Mouse (Mus musculus) limb, embryonic 15.5 days (tissue): ENCODE data around the gene Odam. TPM values are rescaled to one million over a fixed set of nuclear protein-coding genes. Genes with fewer than 3 reads are reported as not detected.

Experiments
- ATAC-seq: fragments of 200-750 bp; cut with Nextera tagmentation; 2 replicates; pipeline ENCODE4 v1.8.0; 2017; ENCODE audit warnings: low read depth, moderate TSS enrichment; ENCODE audit not compliant: insufficient number of reproducible peaks, low FRiP score, low TSS enrichment
- H3K27ac ChIP-seq: fragments of 300-500 bp; sonication (generic); 2 replicates; pipeline ENCODE4 v1.5.1; 2015; ENCODE audit warnings: moderate library complexity, mild to moderate bottlenecking, inconsistent platforms
- H3K27me3 ChIP-seq: fragments of 300-500 bp; sonication (generic); 2 replicates; pipeline ENCODE4 v1.6.1; 2015; ENCODE audit warnings: inconsistent platforms
- H3K36me3 ChIP-seq: fragments of 300-500 bp; sonication (generic); 2 replicates; pipeline ENCODE4 v1.6.1; 2015; ENCODE audit warnings: inconsistent platforms
- H3K4me1 ChIP-seq: fragments of 300-500 bp; sonication (generic); 2 replicates; pipeline ENCODE4 v1.6.1; 2015; ENCODE audit warnings: inconsistent platforms
- H3K4me2 ChIP-seq: fragments of 300-500 bp; sonication (generic); 2 replicates; pipeline ENCODE4 v1.6.1; 2015; ENCODE audit warnings: mild to moderate bottlenecking, inconsistent platforms
- H3K4me3 ChIP-seq: fragments of 300-500 bp; sonication (generic); 2 replicates; pipeline ENCODE4 v1.5.1; 2015; ENCODE audit warnings: mild to moderate bottlenecking, inconsistent platforms
- H3K9ac ChIP-seq: fragments of 300-500 bp; sonication (generic); 2 replicates; pipeline ENCODE4 v1.6.1; 2015; ENCODE audit warnings: inconsistent platforms
- H3K9me3 ChIP-seq: fragments of 300-500 bp; sonication (generic); 2 replicates; pipeline ENCODE4 v1.6.1; 2016; ENCODE audit warnings: inconsistent platforms
- WGBS: fragments of 180-500 bp; shearing (Covaris S2); methylation state at CpG from one replicate; pipeline ENCODE4 v1.1.7; 2015; 5-methylcytosine and 5-hydroxymethylcytosine counted together
- polyA plus RNA-seq: library from polyadenylated mRNA; unstranded; fragments of >200 nt; fragmentation: Nextera tagmentation; extraction: Ambion mirVana; gene quantifications from 2 replicates; pipeline ENCODE4 v1.2.1, GENCODE M21; 2015

The Odam gene
- not detected in 2 replicates for polyA plus RNA-seq

DNA sequence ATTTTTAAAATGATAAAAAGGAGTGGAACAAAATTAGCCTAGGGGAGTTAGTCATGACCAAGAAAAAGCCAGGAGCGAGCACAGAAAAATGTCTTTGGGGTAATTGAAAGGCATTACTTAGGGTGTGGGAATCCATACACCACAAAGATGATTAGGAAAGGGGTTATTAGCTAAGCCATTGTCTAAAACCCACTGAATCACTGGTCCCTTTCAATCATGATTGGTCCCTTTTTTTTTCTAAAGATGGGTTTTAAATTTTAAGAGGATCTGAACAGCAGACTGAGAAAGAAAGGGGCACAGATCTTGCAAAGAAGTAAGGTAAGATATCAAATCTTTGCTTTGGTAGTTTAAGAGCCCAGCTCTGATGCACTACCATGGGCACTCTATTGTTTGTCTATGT is at the start of gene Odam:
Odam (plus strand) TSS at position 301 of the 400 bp plus-strand sequence.
- no peak for ATAC-seq
- H3K4me3 ChIP-seq, result no peak within 1 kb of the TSS
- no peaks in the 10 kb centered on the region for H3K9me3 ChIP-seq
- no peak within 1 kb of the TSS for H3K9ac ChIP-seq
- H3K36me3 ChIP-seq, result no peaks in the 10 kb centered on the region
- no peaks in the 10 kb centered on the region for H3K27me3 ChIP-seq
- H3K4me1 ChIP-seq, result no peaks in the 10 kb centered on the region
- no peak within 1 kb of the TSS for H3K4me2 ChIP-seq
- WGBS, result 81% methylated on average over 1 of the region's 1 CpGs
- no peak within 1 kb of the TSS for H3K27ac ChIP-seq

DNA sequence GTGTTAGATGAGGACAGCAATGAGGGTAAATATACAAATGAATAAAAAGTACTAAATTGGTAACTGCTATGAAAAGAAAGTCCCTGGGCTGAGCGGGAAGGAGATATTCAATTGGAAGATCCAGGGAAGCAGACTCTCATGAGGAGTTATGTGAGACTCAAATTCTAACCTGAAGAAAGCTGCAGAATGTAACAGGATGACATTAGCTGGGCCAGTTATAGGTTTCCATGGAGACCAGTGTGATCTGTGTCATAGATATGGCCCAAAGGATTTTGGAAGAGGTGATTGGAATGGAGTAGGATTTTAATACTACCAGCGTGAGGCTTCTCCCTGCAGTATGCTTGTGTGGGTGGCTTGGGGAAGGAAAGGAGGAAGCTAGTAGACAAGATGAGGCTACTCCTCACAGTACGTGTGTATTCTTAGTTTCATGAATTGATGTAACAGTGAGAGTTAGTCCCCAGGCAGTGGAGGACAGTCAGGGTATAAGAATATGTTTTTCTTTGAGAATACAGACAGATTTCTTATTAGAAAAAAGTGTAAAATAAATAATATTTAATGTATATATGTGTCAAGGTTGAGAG is 29.6 kb upstream of the Odam start:
- WGBS, result 73% methylated on average over 3 of the region's 3 CpGs
- no peak for ATAC-seq
- no peaks in the 10 kb centered on the region for H3K9me3 ChIP-seq

DNA sequence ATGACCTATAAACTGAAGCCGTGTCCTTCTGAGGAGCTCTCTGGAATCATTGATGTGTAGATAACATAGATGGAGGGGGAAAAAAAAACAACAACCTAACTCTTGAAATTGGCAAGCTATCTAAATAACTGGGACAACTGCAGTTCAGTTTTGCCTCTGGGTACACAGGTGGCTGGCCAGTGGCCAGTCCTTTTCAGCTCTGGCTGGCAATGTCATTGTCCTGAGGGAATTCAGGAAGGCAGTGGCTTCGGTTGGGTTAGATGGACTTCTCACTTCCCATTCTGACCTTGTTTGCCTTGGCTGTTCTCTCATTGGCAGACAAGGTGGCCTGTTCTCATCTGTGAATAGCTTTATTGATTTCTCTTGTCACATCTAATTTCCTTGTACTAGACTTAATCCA is 14.7 kb upstream of the Odam start:
- ATAC-seq, result no peak
- H3K36me3 ChIP-seq, result no peaks in the 10 kb centered on the region
- no peaks in the 10 kb centered on the region for H3K9me3 ChIP-seq
- no peaks in the 10 kb centered on the region for H3K27me3 ChIP-seq
- H3K27ac ChIP-seq, result no peak overlapping the region
- 68% methylated on average over 2 of the region's 2 CpGs for WGBS
- no peak overlapping the region for H3K9ac ChIP-seq
- no peak overlapping the region for H3K4me2 ChIP-seq
- H3K4me3 ChIP-seq, result no peak overlapping the region
- no peaks in the 10 kb centered on the region for H3K4me1 ChIP-seq

More for the DNA sequence above, 29.6 kb upstream of the Odam start:
- Histone ChIP-seq H3K4me3 (no peak overlapping the region), H3K27me3 (no peaks in the 10 kb centered on the region), H3K4me2 (no peak overlapping the region), H3K4me1 (no peaks in the 10 kb centered on the region), H3K9ac (no peak overlapping the region), H3K27ac (no peak overlapping the region), H3K36me3 (no peaks in the 10 kb centered on the region)

DNA sequence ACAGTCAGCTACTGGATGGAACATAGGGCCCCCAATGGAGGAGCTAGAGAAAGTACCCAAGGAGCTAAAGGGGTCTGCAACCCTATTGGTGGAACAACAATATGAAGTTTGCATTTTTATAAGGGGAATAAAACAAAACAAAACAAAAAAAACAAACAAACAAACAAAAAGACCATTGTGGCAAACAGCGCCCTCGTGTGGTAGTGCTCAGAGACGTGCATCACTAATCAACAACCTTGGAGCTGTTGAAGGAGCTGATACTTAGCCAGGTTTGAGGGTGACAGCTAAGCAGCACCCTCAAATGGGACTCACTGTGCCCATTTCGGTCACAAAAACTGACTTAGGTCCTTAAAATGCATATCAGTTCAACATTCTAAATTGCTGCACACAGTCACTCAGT is 13.4 kb upstream of the Odam start:
- ATAC-seq, result no peak
- H3K27ac ChIP-seq, result no peak overlapping the region

DNA sequence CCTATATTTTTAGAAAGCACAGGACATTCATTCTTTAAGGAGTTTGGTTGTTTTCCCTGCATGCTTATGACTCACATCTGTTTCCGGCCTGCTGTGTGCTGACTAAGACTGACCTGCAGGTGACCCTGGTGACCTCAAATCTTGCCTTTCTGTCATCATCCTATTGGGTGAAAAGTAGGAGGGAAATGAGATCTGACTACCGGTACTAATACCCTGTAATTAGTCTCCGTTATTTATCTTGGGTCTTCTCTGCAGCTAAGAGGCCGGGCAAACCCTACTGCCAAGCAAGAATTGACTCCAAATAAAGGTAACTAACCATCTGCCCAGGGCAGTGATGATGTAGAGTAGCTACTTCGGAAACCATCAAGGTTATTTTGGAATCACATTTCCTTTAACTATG is 40.5 kb downstream of the Odam start, which contains the start of gene Csn3:
Csn3 (plus strand) TSS at position 208 of the 400 bp plus-strand sequence.
- H3K9me3 ChIP-seq, result no peaks in the 10 kb centered on the region
- no peak within 1 kb of the TSS for H3K9ac ChIP-seq
- H3K27ac ChIP-seq, result no peak within 1 kb of the TSS
- no peaks in the 10 kb centered on the region for H3K27me3 ChIP-seq
- 22% methylated on average over 5 of the region's 5 CpGs for WGBS
- no peak within 1 kb of the TSS for H3K4me3 ChIP-seq
- no peak within 1 kb of the TSS for H3K4me2 ChIP-seq
- H3K4me1 ChIP-seq, result no peaks in the 10 kb centered on the region
- no peaks in the 10 kb centered on the region for H3K36me3 ChIP-seq
- ATAC-seq, result no peak

More for the DNA sequence above, 13.4 kb upstream of the Odam start:
- no peak overlapping the region for H3K9ac ChIP-seq
- no peaks in the 10 kb centered on the region for H3K27me3 ChIP-seq
- no peaks in the 10 kb centered on the region for H3K9me3 ChIP-seq
- 24% methylated on average over 4 of the region's 4 CpGs for WGBS
- H3K36me3 ChIP-seq, result no peaks in the 10 kb centered on the region
- no peaks in the 10 kb centered on the region for H3K4me1 ChIP-seq
- no peak overlapping the region for H3K4me3 ChIP-seq
- H3K4me2 ChIP-seq, result no peak overlapping the region

DNA sequence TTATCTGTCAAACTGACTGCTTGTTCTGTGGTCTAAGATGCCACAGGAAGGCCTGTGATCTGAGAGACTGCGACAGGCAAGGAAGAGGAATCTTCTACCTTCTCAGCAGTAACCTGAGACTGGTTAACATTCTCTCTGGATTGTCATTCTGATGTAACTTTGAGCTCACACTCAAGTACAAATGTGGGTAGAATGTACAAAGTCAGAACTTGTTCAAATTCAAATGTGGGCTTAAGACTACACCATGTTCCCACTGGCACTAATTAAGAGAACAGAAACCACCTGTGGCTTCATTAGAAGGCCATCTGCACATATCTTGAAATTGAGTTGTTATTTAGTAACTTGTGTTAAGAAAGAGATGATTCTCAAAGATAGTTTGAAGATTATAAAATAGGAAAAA is 46.8 kb downstream of the Odam start:
- ATAC-seq, result no peak
- 34% methylated on average over 1 of the region's 1 CpGs for WGBS
- H3K27ac ChIP-seq, result no peak overlapping the region
- no peaks in the 10 kb centered on the region for H3K4me1 ChIP-seq
- no peaks in the 10 kb centered on the region for H3K27me3 ChIP-seq
- H3K36me3 ChIP-seq, result no peaks in the 10 kb centered on the region
- H3K9me3 ChIP-seq, result no peaks in the 10 kb centered on the region
- H3K9ac ChIP-seq, result no peak overlapping the region
- H3K4me2 ChIP-seq, result no peak overlapping the region
- H3K4me3 ChIP-seq, result no peak overlapping the region

DNA sequence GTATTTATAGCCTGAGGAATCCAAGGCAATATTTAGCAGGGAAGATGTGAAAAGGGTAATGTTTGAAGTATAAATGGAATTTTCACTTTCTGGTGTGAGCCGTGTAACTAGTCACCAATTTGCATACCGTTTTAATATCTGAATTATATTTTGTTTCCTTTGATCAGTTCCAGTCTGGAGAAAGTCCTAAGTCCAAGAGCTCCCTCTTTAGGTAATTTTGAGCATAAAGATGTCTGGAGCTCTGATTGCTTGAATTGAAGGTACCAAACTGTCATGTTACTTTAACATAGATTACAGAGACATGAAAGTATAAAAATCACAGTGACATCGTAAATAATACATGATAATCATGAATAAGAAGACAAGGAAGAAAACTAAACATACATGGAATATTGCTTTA is 55.9 kb downstream of the Odam start:
- no peak for ATAC-seq
- 43% methylated on average over 3 of the region's 3 CpGs for WGBS
- Histone ChIP-seq H3K9me3 (no peaks in the 10 kb centered on the region), H3K4me1 (no peaks in the 10 kb centered on the region), H3K27ac (no peak overlapping the region), H3K27me3 (no peaks in the 10 kb centered on the region), H3K4me3 (no peak overlapping the region), H3K9ac (no peak overlapping the region), H3K36me3 (no peaks in the 10 kb centered on the region), H3K4me2 (no peak overlapping the region)

DNA sequence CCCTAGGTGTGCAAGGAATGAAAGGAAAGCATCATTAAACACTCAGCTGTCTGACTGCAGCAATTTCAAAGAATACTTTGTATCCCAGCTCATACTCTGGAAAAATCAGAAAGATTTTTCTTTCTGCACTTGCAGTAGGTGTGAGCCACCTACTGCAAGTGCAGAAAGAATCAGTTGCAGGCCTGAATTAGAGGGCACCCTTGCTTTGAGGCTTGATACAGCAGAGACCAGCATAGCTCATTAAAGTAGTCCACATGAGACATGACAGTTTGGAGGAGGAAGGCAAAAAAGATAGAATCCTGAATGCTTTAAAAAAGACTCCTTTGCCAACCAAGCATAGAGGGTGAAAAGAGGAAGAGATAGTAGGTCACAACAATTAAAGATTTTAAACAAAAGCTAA is 57.7 kb downstream of the Odam start:
- no peak overlapping the region for H3K27ac ChIP-seq
- no peak overlapping the region for H3K9ac ChIP-seq
- no peak overlapping the region for H3K4me2 ChIP-seq
- no peaks in the 10 kb centered on the region for H3K9me3 ChIP-seq
- no peak for ATAC-seq
- no peak overlapping the region for H3K4me3 ChIP-seq
- no peaks in the 10 kb centered on the region for H3K27me3 ChIP-seq
- H3K4me1 ChIP-seq, result no peaks in the 10 kb centered on the region
- H3K36me3 ChIP-seq, result no peaks in the 10 kb centered on the region

Other genes with a start within 250 kb of the Odam start
- not detected in 2 replicates for gene Csn1s1, start 218.8 kb upstream of the Odam start, polyA plus RNA-seq
- gene Csn2, start 185.4 kb upstream of the Odam start, polyA plus RNA-seq, result not detected in 2 replicates
- gene Csn1s2a, start 110.5 kb upstream of the Odam start, polyA plus RNA-seq, result not detected in 2 replicates
- 0.51 and 0.53 TPM in 2 replicates for gene Csn1s2b, start 76.9 kb upstream of the Odam start, polyA plus RNA-seq
- not detected in 2 replicates for gene Prr27, start 59.3 kb upstream of the Odam start, polyA plus RNA-seq
- not detected in 2 replicates for gene Csn3, start 40.5 kb downstream of the Odam start, polyA plus RNA-seq
- gene 2310003L06Rik, start 84.4 kb downstream of the Odam start, polyA plus RNA-seq, result not detected in 2 replicates
- not detected in 2 replicates for gene Gm28434, start 84.5 kb downstream of the Odam start, polyA plus RNA-seq
- not detected in 2 replicates for gene Cabs1, start 94.4 kb downstream of the Odam start, polyA plus RNA-seq
- not detected in 2 replicates for gene Smr3a, start 117.5 kb downstream of the Odam start, polyA plus RNA-seq
- 0.31 TPM in 1 of 2 replicates, not detected in the other for gene Smr2, start 201.5 kb downstream of the Odam start, polyA plus RNA-seq
- not detected in 2 replicates for gene Gm11116, start 226.5 kb downstream of the Odam start, polyA plus RNA-seq